ENCODE assay signal across 11 mouse cellular contexts in genomic region chr19:25374191-25374590, GRCm38 (mm10).
DNase-seq lines count a peak whose midpoint lies in the region; ATAC-seq and TF ChIP-seq lines count a peak whose summit lies in the region.
"Had no signal": no experiment of that assay in that cellular context is flagged by ENCODE, and none has a peak within 500 bp of the region (broad histone marks: within the 10 kb centered on the region; RNA-seq: fewer than 3 reads in every experiment).

No protein-coding gene starts in this region.

- no peaks in the 10 kb centered on the region for H3K79me2 ChIP-seq in heart, adult 2 months (replicated peaks; ENCODE audit: control insufficient read depth, insufficient read depth, low read length)

- no peak overlapping the region for H3K9ac ChIP-seq in heart, adult 2 months (ENCODE audit: low read depth, low read length)
- H3K9ac ChIP-seq in heart, postnatal 0 days (replicated peaks; ENCODE audit: low read depth, low read length) = no peak overlapping the region
- no peak overlapping the region for H3K9ac ChIP-seq in neural tube, embryonic 14.5 days (replicated peaks; ENCODE audit: low read depth, low read length)
- H3K9ac ChIP-seq: intestine, embryonic 15.5 days had no signal

- H3K4me2 ChIP-seq in heart, postnatal 0 days (ENCODE audit: low read depth, low read length) = no peak overlapping the region
- no peak overlapping the region for H3K4me2 ChIP-seq in neural tube, embryonic 14.5 days (ENCODE audit: low read depth, low read length)
- H3K4me2 ChIP-seq: intestine, embryonic 15.5 days had no signal

- no peak for DNase-seq in heart, adult 2 months
- DNase-seq in heart, postnatal 10 days = no peak
- no peak for DNase-seq in heart, postnatal 0 days (ENCODE audit: low spot score)
- no peak for DNase-seq in heart, postnatal 36 days
- no peak for DNase-seq in neural tube, embryonic 10.5 days (ENCODE audit: extremely low spot score, low spot score)
- no peak for DNase-seq in kidney, postnatal 4 days
- DNase-seq: right cerebral cortex, postnatal 14 days had no signal

- H3K27me3 ChIP-seq in heart, adult 2 months (ENCODE audit: control insufficient read depth, insufficient read depth, low read length) = no peaks in the 10 kb centered on the region
- H3K27me3 ChIP-seq in heart, postnatal 0 days (ENCODE audit: control insufficient read depth, insufficient read depth, low read length) = no peaks in the 10 kb centered on the region
- no peaks in the 10 kb centered on the region for H3K27me3 ChIP-seq in neural tube, embryonic 14.5 days (ENCODE audit: control insufficient read depth, insufficient read depth, low read length)
- H3K27me3 ChIP-seq: intestine, embryonic 15.5 days had no signal

- peaks cover 11% of the 10 kb centered on the region for H3K4me1 ChIP-seq in heart, adult 2 months (ENCODE audit: control insufficient read depth, insufficient read depth, low read length)
- peaks cover 22% of the 10 kb centered on the region for H3K4me1 ChIP-seq in heart, postnatal 0 days (ENCODE audit: control insufficient read depth, insufficient read depth)
- H3K4me1 ChIP-seq in neural tube, embryonic 14.5 days (ENCODE audit: control insufficient read depth, insufficient read depth, low read length) = peaks cover 6% of the 10 kb centered on the region; the same call in 1 of the 2 replicates

- ATAC-seq in heart, postnatal 0 days (ENCODE audit: insufficient read depth, low read depth) = no peak
- ATAC-seq in neural tube, embryonic 14.5 days (ENCODE audit: low read depth) = 0 out of 2 replicates have a peak, but pooled peaks have one; percentile 11

- H3K4me3 ChIP-seq in heart, adult 2 months = no peak overlapping the region
- H3K4me3 ChIP-seq in heart, postnatal 0 days (ENCODE audit: low read depth, low read length) = no peak overlapping the region
- no peak overlapping the region for H3K4me3 ChIP-seq in neural tube, embryonic 14.5 days (ENCODE audit: low read depth, low read length)
- H3K4me3 ChIP-seq: forebrain, embryonic 10.5 days; intestine, embryonic 15.5 days; midbrain, embryonic 10.5 days had no signal

- TF ChIP-seq EP300 in heart, adult 2 months (IDR thresholded peaks at IDR 0.05; ENCODE audit: insufficient read depth, low read depth, low read length) = no peak
- no peak for TF ChIP-seq EP300 in heart, postnatal 0 days (IDR thresholded peaks at IDR 0.05; ENCODE audit: low read depth)

- WGBS in heart, adult 2 months = 75% methylated on average over 9 of the region's 9 CpGs
- WGBS in heart, postnatal 0 days = 71% methylated on average over 9 of the region's 9 CpGs
- 76% methylated on average over 9 of the region's 9 CpGs for whole genome bisulfite sequencing in neural tube, embryonic 14.5 days

- H3K27ac ChIP-seq in heart, adult 2 months = peak overlapping the region; percentile 73; the same call in 1 of the 2 replicates
- H3K27ac ChIP-seq in heart, postnatal 0 days (ENCODE audit: low read depth) = 0 out of 2 replicates have a peak overlapping the region, but pooled peaks have one; percentile 70
- H3K27ac ChIP-seq in neural tube, embryonic 14.5 days (ENCODE audit: low read depth, low read length) = no peak overlapping the region
- H3K27ac ChIP-seq: intestine, embryonic 15.5 days had no signal

- intact Hi-C loops in heart, adult 2 months (cut with DNase I) = no loop called here
- intact Hi-C loops in heart, postnatal 10 days (cut with DNase I) = no loop called here
- intact Hi-C loops in heart, postnatal 36 days (cut with DNase I) = no loop called here

- no peaks in the 10 kb centered on the region for H3K9me3 ChIP-seq in heart, postnatal 0 days (replicated peaks; ENCODE audit: control insufficient read depth, low read length)
- no peaks in the 10 kb centered on the region for H3K9me3 ChIP-seq in neural tube, embryonic 14.5 days (ENCODE audit: control insufficient read depth, low read length)
- H3K9me3 ChIP-seq: forebrain, embryonic 10.5 days; intestine, embryonic 15.5 days; midbrain, embryonic 10.5 days had no signal

- no peaks in the 10 kb centered on the region for H3K36me3 ChIP-seq in heart, adult 2 months (ENCODE audit: control insufficient read depth, insufficient read depth, low read length)
- H3K36me3 ChIP-seq in heart, postnatal 0 days (replicated peaks; ENCODE audit: control insufficient read depth, insufficient read depth, low read length) = 0 out of 2 replicates have a peak, but pooled peaks cover under 1% of the 10 kb centered on the region
- H3K36me3 ChIP-seq in neural tube, embryonic 14.5 days (ENCODE audit: control insufficient read depth, insufficient read depth, low read length) = no peaks in the 10 kb centered on the region
- H3K36me3 ChIP-seq: intestine, embryonic 15.5 days had no signal

- no peak for TF ChIP-seq CTCF in heart, adult 2 months (IDR thresholded peaks at IDR 0.05)
- TF ChIP-seq CTCF in heart, postnatal 0 days (IDR thresholded peaks at IDR 0.05; ENCODE audit: low read depth) = no peak

- no peak for TF ChIP-seq POLR2A in heart, adult 2 months (IDR thresholded peaks at IDR 0.05; ENCODE audit: insufficient read depth, low read depth, low read length)
